Mouse (Mus musculus): ENCODE data around the gene Fuca2. TPM values are rescaled to one million over a fixed set of nuclear protein-coding genes. Genes with fewer than 3 reads are reported as not detected.
A peak's percentile ranks its signal among the peaks of the same experiment; 100 is the strongest.

Gene Fuca2
- total RNA-seq, 2 experiments from 2014 or later: 11.2 to 62.3 TPM

GRCm38 (mm10) chr10:13502371-13502770 is 3.0 kb downstream of the Fuca2 start:
- ATAC-seq (replicated peaks; ENCODE audit: low FRiP score, poor library complexity, severe bottlenecking): peak; percentile 71

- no peak for ATAC-seq (replicated peaks; ENCODE audit: low FRiP score, poor library complexity, severe bottlenecking)
These were observed 22.5 kb downstream of the Fuca2 start for GRCm38 (mm10) chr10:13521857-13522256.

- ATAC-seq (replicated peaks; ENCODE audit: low FRiP score, poor library complexity, severe bottlenecking): no peak
These were observed 28.8 kb downstream of the Fuca2 start for GRCm38 (mm10) chr10:13528155-13528554.

- no peak for ATAC-seq (replicated peaks; ENCODE audit: low FRiP score, poor library complexity, severe bottlenecking)
These were observed 35.4 kb downstream of the Fuca2 start for GRCm38 (mm10) chr10:13534751-13535150.

GRCm38 (mm10) chr10:13536706-13537105 is 37.4 kb downstream of the Fuca2 start:
- ATAC-seq (replicated peaks; ENCODE audit: low FRiP score, poor library complexity, severe bottlenecking): no peak

GRCm38 (mm10) chr10:13539769-13540333 is 40.5 kb downstream of the Fuca2 start:
- no peak for ATAC-seq (replicated peaks; ENCODE audit: low FRiP score, poor library complexity, severe bottlenecking)

- no peak for ATAC-seq (replicated peaks; ENCODE audit: low FRiP score, poor library complexity, severe bottlenecking)
These were observed 42.4 kb downstream of the Fuca2 start for GRCm38 (mm10) chr10:13541721-13542120.

- peak; percentile 99 for ATAC-seq (replicated peaks; ENCODE audit: low FRiP score, poor library complexity, severe bottlenecking)
These were observed 53.5 kb downstream of the Fuca2 start, which contains the start of the genes Adat2 and Pex3 for GRCm38 (mm10) chr10:13552646-13553497. TSS of gene Adat2 (plus strand) at chr10:13552894. TSS of gene Pex3 (minus strand) at chr10:13553142.

GRCm38 (mm10) chr10:13553498-13553985 is 54.2 kb downstream of the Fuca2 start:
- peak; percentile 26 for ATAC-seq (replicated peaks; ENCODE audit: low FRiP score, poor library complexity, severe bottlenecking)

- no peak for ATAC-seq (replicated peaks; ENCODE audit: low FRiP score, poor library complexity, severe bottlenecking)
These were observed 55.0 kb downstream of the Fuca2 start for GRCm38 (mm10) chr10:13554316-13554715.

- no peak for ATAC-seq (replicated peaks; ENCODE audit: low FRiP score, poor library complexity, severe bottlenecking)
These were observed 60.8 kb downstream of the Fuca2 start for GRCm38 (mm10) chr10:13560014-13560674.

GRCm38 (mm10) chr10:13564364-13565079 is 65.2 kb downstream of the Fuca2 start:
- no peak for ATAC-seq (replicated peaks; ENCODE audit: low FRiP score, poor library complexity, severe bottlenecking)

- no peak for ATAC-seq (replicated peaks; ENCODE audit: low FRiP score, poor library complexity, severe bottlenecking)
These were observed 65.7 kb downstream of the Fuca2 start for GRCm38 (mm10) chr10:13565080-13565448.

- no peak for ATAC-seq (replicated peaks; ENCODE audit: low FRiP score, poor library complexity, severe bottlenecking)
These were observed 67.1 kb downstream of the Fuca2 start for GRCm38 (mm10) chr10:13566393-13566792.

Other genes starting within 250 kb of the Fuca2 start
- gene Phactr2, start 25.1 kb upstream of the Fuca2 start, total RNA-seq (2015; ENCODE audit: low replicate concordance): 8.3 and 9.6 TPM in 2 replicates
- 5.2 and 9.3 TPM in 2 replicates for gene Phactr2, start 25.1 kb upstream of the Fuca2 start, total RNA-seq (2017; ENCODE audit: low replicate concordance)
- 1.9 TPM in 1 of 2 replicates, not detected in the other for gene Adat2, start 53.4 kb downstream of the Fuca2 start, total RNA-seq (2015; ENCODE audit: low replicate concordance)
- 0.51 and 2.6 TPM in 2 replicates for gene Adat2, start 53.4 kb downstream of the Fuca2 start, total RNA-seq (2017; ENCODE audit: low replicate concordance)
- gene Pex3, start 53.6 kb downstream of the Fuca2 start, total RNA-seq (2015; ENCODE audit: low replicate concordance): 10.0 and 11.7 TPM in 2 replicates
- 4.2 and 8.7 TPM in 2 replicates for gene Pex3, start 53.6 kb downstream of the Fuca2 start, total RNA-seq (2017; ENCODE audit: low replicate concordance)

Data from erythroblast, adult 5-6 weeks (primary cell).